Mouse (Mus musculus): ENCODE data around the gene Med16. TPM values are rescaled to one million over a fixed set of nuclear protein-coding genes. Genes with fewer than 3 reads are reported as not detected.
"Not testable (repeated sequence)": the region's sequence is repeated elsewhere in the genome, so short reads cannot be mapped to it uniquely, and the experiment has no call there.

The Med16 gene
- polyA plus RNA-seq, 1 experiment from 2014 or later, result 49.0 TPM

DNA sequence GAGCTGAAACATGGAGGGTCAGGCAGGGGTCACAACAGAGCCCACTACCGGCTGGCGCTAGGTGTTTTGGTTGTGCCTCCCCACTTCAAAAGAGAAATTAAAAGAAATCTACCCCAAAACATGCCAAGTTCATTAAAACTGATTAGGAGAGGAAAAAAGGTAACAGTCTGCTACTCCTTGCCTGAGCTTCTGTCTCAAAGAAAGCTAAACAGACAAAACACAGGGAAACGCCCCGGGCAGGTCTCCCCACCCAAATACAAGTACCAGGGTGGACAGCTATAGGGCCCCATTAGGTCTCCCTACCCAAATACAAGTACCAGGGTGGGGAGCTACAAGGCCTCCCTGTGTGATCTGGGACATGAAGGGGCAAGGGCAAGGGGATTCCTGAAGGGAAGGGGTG is 1.8 kb upstream of the Med16 start, which contains the start of gene Gm26602:
Gene Gm26602, plus strand, starts transcription at position 301 of the 400 bp plus-strand sequence.
- peaks cover 38% of the 10 kb centered on the region for H3K36me3 ChIP-seq (ENCODE audit: poor library complexity, severe bottlenecking)
- peak within 1 kb of the TSS; percentile 46 for H3K4me2 ChIP-seq
- no peak for ATAC-seq
- WGBS, result 94% methylated on average over 4 of the region's 4 CpGs
- H3K4me1 ChIP-seq, result peaks cover 31% of the 10 kb centered on the region
- H3K9me3 ChIP-seq (replicated peaks), result no peaks in the 10 kb centered on the region
- no peaks in the 10 kb centered on the region for H3K27me3 ChIP-seq
- H3K4me3 ChIP-seq, result no peak within 1 kb of the TSS
- H3K27ac ChIP-seq, result peak within 1 kb of the TSS; percentile 82; the same call in 1 of the 2 replicates
- H3K9ac ChIP-seq, result peak within 1 kb of the TSS; percentile 41

DNA sequence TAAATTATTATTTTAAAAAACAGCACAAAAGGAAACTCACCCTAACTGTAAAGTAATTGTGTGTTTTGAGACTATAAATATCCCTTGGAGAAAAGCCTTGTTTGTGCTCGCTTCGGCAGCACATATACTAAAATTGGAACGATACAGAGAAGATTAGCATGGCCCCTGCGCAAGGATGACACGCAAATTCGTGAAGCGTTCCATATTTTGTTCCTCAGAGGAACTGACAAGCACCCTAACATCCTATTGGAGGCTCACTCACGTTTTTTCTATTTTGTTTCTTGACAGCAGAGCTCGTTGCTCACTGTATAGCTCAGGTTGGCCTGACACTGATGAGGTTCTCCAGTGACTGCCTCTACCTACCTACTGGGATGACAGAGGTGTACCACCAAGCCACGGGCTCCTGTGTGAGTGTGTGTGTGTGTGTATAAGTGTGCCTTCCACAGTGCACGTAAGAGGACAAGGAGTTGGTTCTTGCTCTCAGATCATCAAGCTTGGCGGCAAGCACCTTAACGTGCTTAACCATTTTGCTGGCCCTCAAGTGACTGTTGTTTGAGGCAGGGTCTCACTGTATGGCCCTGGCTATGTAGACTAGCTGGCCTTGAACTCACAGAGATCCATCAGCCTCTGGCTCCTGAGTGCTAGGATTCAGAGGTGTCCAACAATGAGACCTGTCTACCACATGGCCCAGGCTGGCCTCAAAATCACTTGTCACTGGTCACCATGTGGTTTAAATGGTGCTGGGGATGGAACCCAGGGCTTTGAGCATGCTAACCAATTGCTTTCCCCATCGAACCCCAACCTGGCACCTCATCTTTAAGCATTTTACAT is 584 bp upstream of the Med16 start:
- WGBS, result 24% methylated on average over 14 of the region's 14 CpGs
- Histone ChIP-seq H3K9ac (peak overlapping the region; percentile 89), H3K27ac (peak overlapping the region; percentile 82), H3K4me1 (peaks cover 18% of the 10 kb centered on the region), H3K36me3 (ENCODE audit: poor library complexity, severe bottlenecking) (peaks cover 50% of the 10 kb centered on the region), H3K4me3 (peak overlapping the region; percentile 68; the same call in 1 of the 2 replicates), H3K9me3 (replicated peaks) (no peaks in the 10 kb centered on the region), H3K27me3 (no peaks in the 10 kb centered on the region), H3K4me2 (peak overlapping the region; percentile 46)
- peak; percentile 66 for ATAC-seq

- no peak overlapping the region for H3K27ac ChIP-seq
- no peak for ATAC-seq
- peaks cover 62% of the 10 kb centered on the region for H3K36me3 ChIP-seq (ENCODE audit: poor library complexity, severe bottlenecking)
- peaks cover 13% of the 10 kb centered on the region for H3K4me1 ChIP-seq
- 95% methylated on average over 10 of the region's 10 CpGs for WGBS
- H3K4me3 ChIP-seq, result no peak overlapping the region
- H3K9me3 ChIP-seq (replicated peaks), result no peaks in the 10 kb centered on the region
- peak overlapping the region; percentile 48; the same call in 1 of the 2 replicates for H3K4me2 ChIP-seq
- H3K27me3 ChIP-seq, result 0 out of 2 replicates have a peak, but pooled peaks cover 7% of the 10 kb centered on the region
- no peak overlapping the region for H3K9ac ChIP-seq
Measured at GRCm38 (mm10) chr10:79907415-79907814, 1.3 kb downstream of the Med16 start.

DNA sequence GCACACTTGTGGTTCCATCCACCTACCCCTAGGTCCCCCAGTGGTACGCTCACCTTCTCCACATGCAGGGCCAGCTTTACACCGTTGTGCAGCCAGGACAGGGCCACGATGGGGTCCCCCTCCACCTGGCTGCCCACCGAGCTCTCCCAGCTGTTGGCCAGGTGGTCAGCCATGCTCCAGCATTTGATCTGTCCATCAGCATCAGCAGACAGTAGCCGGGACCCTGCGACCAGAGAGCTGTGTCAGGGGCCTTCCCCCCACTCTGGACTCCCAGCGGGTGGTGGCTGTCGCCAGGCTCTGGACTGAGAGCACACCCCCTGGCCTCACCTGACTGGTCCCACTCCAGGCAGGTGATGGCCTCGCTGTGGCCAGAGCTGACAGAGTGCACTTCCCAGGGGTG is 2.0 kb downstream of the Med16 start:
- H3K9ac ChIP-seq, result no peak overlapping the region
- peaks cover 55% of the 10 kb centered on the region for H3K36me3 ChIP-seq (ENCODE audit: poor library complexity, severe bottlenecking)
- H3K27me3 ChIP-seq, result 0 out of 2 replicates have a peak, but pooled peaks cover 7% of the 10 kb centered on the region
- ATAC-seq, result no peak
- 90% methylated on average over 9 of the region's 9 CpGs for WGBS
- no peak overlapping the region for H3K27ac ChIP-seq
- H3K4me3 ChIP-seq, result no peak overlapping the region
- no peaks in the 10 kb centered on the region for H3K9me3 ChIP-seq (replicated peaks)
- peaks cover 13% of the 10 kb centered on the region for H3K4me1 ChIP-seq
- no peak overlapping the region for H3K4me2 ChIP-seq

GRCm38 (mm10) chr10:79900951-79901410 is 7.7 kb downstream of the Med16 start:
- Histone ChIP-seq H3K36me3 (ENCODE audit: poor library complexity, severe bottlenecking) (peaks cover 73% of the 10 kb centered on the region), H3K27me3 (peaks cover 20% of the 10 kb centered on the region; the same call in 1 of the 2 replicates), H3K9ac (peak overlapping the region; percentile 50), H3K4me3 (no peak overlapping the region), H3K9me3 (replicated peaks) (no peaks in the 10 kb centered on the region), H3K4me2 (no peak overlapping the region), H3K4me1 (peaks cover 14% of the 10 kb centered on the region), H3K27ac (peak overlapping the region; percentile 21; the same call in 1 of the 2 replicates)
- 6% methylated on average over 2 of the region's 2 CpGs for WGBS
- ATAC-seq, result peak; percentile 53

DNA sequence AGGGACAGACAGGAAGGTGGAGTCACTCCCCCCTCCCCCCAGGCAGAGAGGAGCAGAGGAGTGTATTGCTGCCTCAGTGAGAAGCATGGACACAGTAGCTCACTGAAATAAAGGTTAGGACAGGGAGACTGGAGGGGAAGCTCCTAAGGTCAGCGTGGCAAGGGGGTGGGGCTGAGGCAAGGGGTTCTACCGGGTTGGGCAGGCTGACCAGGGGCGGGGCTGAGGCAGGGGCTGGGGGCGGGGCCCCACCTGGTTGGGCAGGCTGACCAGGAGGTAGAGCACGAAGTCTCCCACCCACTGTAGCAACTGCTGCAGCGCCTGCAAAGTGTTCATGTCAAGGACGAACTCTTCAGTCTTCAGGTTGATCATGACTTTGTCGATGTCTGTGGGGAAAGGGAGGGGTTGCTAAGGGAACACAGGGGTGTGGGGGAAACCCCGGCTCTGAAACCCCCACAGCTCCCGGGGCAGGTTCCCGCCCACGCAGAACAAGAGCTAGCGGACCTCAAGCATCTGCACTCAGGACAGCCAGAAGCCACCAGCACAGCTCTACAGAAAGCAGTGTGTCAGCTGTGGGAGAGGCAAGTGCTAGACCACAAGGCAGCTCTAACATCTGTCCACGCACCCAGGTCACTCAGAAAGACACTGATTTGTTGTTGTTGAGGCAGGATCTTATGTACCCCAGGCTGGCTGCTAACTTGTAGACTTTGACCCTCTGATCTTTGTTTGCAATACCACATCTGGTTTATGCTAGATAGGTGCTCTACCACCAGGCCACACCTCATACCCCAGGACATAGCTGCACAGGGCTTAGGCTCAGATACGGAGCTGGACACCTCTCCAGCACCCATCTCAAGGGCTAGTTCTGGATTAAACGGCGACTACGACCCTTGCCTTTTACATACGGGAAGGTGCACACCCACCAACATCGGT is 11.1 kb downstream of the Med16 start:
- no peak for ATAC-seq
- Histone ChIP-seq H3K9ac (no peak overlapping the region), H3K27ac (no peak overlapping the region), H3K4me3 (no peak overlapping the region), H3K4me2 (no peak overlapping the region), H3K4me1 (peaks cover 14% of the 10 kb centered on the region), H3K27me3 (peaks cover 14% of the 10 kb centered on the region; the same call in 1 of the 2 replicates), H3K9me3 (replicated peaks) (no peaks in the 10 kb centered on the region), H3K36me3 (ENCODE audit: poor library complexity, severe bottlenecking) (peaks cover 58% of the 10 kb centered on the region)
- 56% methylated on average over 20 of the region's 20 CpGs for WGBS

DNA sequence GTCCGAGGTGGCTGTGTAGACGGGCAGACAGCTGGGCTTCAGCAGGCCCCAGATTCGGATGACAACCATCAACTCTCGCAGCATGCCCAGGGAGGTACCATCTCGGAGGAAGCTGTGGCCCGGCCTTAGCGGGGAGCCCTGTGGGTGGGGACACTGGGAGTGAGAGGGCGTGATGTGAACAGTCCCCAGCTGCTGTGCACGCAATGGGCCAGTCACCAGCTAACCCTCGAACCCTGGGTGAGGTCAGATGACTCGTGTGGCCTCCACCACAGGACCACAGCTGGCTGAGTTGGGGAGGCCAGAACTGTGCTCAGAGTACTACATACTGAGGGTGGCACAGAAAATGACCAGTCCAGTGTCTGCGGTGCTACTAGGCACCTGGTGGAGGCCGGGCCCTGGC is 11.9 kb downstream of the Med16 start:
- Histone ChIP-seq H3K27me3 (peaks cover 13% of the 10 kb centered on the region; the same call in 1 of the 2 replicates), H3K4me1 (peaks cover 14% of the 10 kb centered on the region), H3K36me3 (ENCODE audit: poor library complexity, severe bottlenecking) (peaks cover 57% of the 10 kb centered on the region), H3K9me3 (replicated peaks) (no peaks in the 10 kb centered on the region), H3K9ac (no peak overlapping the region), H3K4me3 (no peak overlapping the region), H3K4me2 (no peak overlapping the region), H3K27ac (no peak overlapping the region)
- WGBS, result 90% methylated on average over 13 of the region's 13 CpGs
- no peak for ATAC-seq

DNA sequence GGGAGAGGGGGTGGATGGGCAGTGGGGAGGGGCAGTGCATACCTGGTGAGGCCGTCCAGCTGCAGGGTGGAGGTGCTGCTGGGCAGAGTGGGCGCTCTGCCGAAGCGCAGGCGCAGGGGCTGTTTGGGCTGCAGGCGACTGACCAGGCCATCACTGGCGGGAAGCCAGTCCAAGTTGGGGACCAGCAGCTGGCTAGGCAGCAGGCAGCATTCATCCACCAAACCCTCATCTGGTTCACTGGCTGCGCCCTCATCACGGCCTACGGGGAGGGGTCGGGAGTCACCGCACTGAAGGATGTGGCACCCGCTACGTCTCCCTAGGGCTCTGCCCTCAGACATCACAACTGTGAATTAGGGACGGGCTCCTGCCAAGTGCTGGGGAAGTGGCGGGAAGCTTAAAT is 12.4 kb downstream of the Med16 start:
- H3K27ac ChIP-seq, result no peak overlapping the region
- H3K4me2 ChIP-seq, result no peak overlapping the region
- peaks cover 13% of the 10 kb centered on the region; the same call in 1 of the 2 replicates for H3K27me3 ChIP-seq
- no peak overlapping the region for H3K9ac ChIP-seq
- no peaks in the 10 kb centered on the region for H3K9me3 ChIP-seq (replicated peaks)
- peaks cover 10% of the 10 kb centered on the region for H3K4me1 ChIP-seq
- WGBS, result 91% methylated on average over 16 of the region's 16 CpGs
- ATAC-seq, result no peak
- peaks cover 57% of the 10 kb centered on the region for H3K36me3 ChIP-seq (ENCODE audit: poor library complexity, severe bottlenecking)
- no peak overlapping the region for H3K4me3 ChIP-seq

- not testable (repeated sequence) for H3K4me1 ChIP-seq; H3K4me3 ChIP-seq; H3K9me3 ChIP-seq (replicated peaks); H3K4me2 ChIP-seq; H3K9ac ChIP-seq; H3K27me3 ChIP-seq; H3K27ac ChIP-seq
- ATAC-seq, result peak; percentile 68
- peaks cover 32% of the 10 kb centered on the region for H3K36me3 ChIP-seq (ENCODE audit: poor library complexity, severe bottlenecking)
- 44% methylated on average over 22 of the region's 22 CpGs for WGBS
Measured at GRCm38 (mm10) chr10:79892451-79893118, 16.1 kb downstream of the Med16 start.

GRCm38 (mm10) chr10:79890670-79891069 is 18.1 kb downstream of the Med16 start, which contains the start of gene Cfd:
TSS of gene Cfd (plus strand) at chr10:79890853.
- WGBS, result 41% methylated on average over 5 of the region's 5 CpGs
- H3K9me3 ChIP-seq (replicated peaks), result no peaks in the 10 kb centered on the region
- no peak within 1 kb of the TSS for H3K9ac ChIP-seq
- H3K4me1 ChIP-seq, result no peaks in the 10 kb centered on the region; the same call in 1 of the 2 replicates
- no peak within 1 kb of the TSS for H3K4me3 ChIP-seq
- no peak within 1 kb of the TSS for H3K27ac ChIP-seq
- no peak within 1 kb of the TSS for H3K4me2 ChIP-seq
- ATAC-seq, result no peak
- peaks cover 13% of the 10 kb centered on the region for H3K36me3 ChIP-seq (ENCODE audit: poor library complexity, severe bottlenecking)
- H3K27me3 ChIP-seq, result peaks cover 9% of the 10 kb centered on the region; the same call in 1 of the 2 replicates

DNA sequence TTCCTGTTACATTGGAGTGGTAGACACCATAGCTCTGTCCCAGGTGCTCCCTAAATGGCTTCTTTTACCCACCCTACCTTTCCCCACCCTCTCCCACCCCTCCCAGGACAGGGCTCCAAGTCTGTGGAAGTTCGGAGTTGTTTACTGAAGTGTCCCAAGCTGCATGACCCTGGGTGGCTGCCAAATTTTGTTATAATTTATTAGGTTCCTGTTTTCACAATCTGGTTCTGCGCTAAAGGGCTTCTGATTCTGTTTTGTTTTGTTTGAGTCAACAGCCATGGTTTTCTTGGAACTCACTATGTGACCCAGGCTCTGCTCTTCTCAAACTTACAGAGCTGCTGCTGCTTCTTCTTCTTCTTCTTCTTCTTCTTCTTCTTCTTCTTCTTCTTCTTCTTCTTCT is 19.3 kb downstream of the Med16 start:
- no peak overlapping the region for H3K27ac ChIP-seq
- WGBS, result 96% methylated on average over 2 of the region's 2 CpGs
- no peaks in the 10 kb centered on the region; the same call in 1 of the 2 replicates for H3K4me1 ChIP-seq
- ATAC-seq, result no peak
- H3K4me3 ChIP-seq, result no peak overlapping the region
- H3K9ac ChIP-seq, result no peak overlapping the region
- 0 out of 2 replicates have a peak, but pooled peaks cover 4% of the 10 kb centered on the region for H3K36me3 ChIP-seq (ENCODE audit: poor library complexity, severe bottlenecking)
- no peak overlapping the region for H3K4me2 ChIP-seq
- no peaks in the 10 kb centered on the region for H3K9me3 ChIP-seq (replicated peaks)
- peaks cover 9% of the 10 kb centered on the region; the same call in 1 of the 2 replicates for H3K27me3 ChIP-seq

Data from forebrain, embryonic 13.5 days (tissue).